Mouse (Mus musculus): ENCODE measurements at regions not wholly inside any gene's neighbourhood (a gene's known extent, or its start where the extent isn't known, plus 50 kb on each side); places are given as distances from the start of the nearest gene placed in this dataset.
A peak's percentile ranks its signal among the peaks of the same experiment; 100 is the strongest.

GRCm38 (mm10) chr1:190269181-190269580, 98.7 kb upstream of the Prox1 start:
- Histone ChIP-seq H3K4me3 (ENCODE audit: low read depth, low read length) (no peak overlapping the region), H3K9me3 (ENCODE audit: low read length) (no peaks in the 10 kb centered on the region), H3K4me2 (ENCODE audit: low read depth) (no peak overlapping the region), H3K27me3 (ENCODE audit: insufficient read depth, low read length) (peaks cover 12% of the 10 kb centered on the region; the same call in 1 of the 2 replicates), H3K36me3 (ENCODE audit: insufficient read depth) (no peaks in the 10 kb centered on the region), H3K27ac (ENCODE audit: low read depth, low read length) (no peak overlapping the region), H3K4me1 (ENCODE audit: insufficient read depth) (no peaks in the 10 kb centered on the region), H3K9ac (no peak overlapping the region)
- no peak for TF ChIP-seq CTCF (IDR thresholded peaks at IDR 0.05; ENCODE audit: low read depth)
- DNase-seq = no peak
- ATAC-seq = no peak
- 86% methylated on average over 7 of the region's 7 CpGs for WGBS

DNA sequence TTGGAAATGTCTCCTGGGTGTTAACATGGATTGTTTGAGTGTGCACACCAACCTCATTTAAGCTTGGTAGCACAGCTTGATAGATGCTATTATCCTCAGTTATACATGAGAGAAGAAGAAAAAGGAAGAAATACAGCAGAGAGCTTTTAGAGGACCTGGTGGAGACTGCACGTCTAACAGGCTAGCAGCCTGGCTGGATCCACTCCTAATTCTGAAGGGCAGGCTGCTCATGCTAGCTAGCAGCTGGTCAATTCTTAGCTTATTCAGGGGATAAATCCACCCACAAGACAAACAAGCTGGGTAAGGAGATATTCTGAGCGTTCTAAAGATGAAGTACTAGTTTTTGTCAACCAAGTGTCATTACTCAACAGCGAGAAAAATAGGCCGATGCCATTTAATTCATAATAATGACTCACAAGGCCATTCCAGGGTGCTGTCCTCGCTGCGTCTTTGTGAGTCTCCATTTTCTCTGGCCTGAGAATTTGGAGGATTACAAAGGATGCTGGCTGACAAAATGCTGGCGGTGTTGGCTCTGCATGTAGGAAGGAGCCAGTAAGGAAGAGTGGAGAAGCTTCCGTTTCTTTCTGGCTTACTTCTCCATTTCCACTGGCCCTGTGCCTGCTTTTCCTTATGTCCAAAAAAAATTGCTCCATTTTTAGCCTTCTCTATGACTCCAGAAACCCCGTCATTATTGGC, 94.7 kb upstream of the Prox1 start:
- H3K9ac ChIP-seq = no peak overlapping the region
- H3K4me3 ChIP-seq (ENCODE audit: low read depth, low read length) = no peak overlapping the region
- ATAC-seq (peak; percentile 20; the same call in 1 of the 2 replicates), DNase-seq (peak; percentile 21)
- 52% methylated on average over 9 of the region's 9 CpGs for WGBS
- no peak for TF ChIP-seq CTCF (IDR thresholded peaks at IDR 0.05; ENCODE audit: low read depth)
- no peak overlapping the region for H3K27ac ChIP-seq (ENCODE audit: low read depth, low read length)
- H3K4me1 ChIP-seq (ENCODE audit: insufficient read depth) = no peaks in the 10 kb centered on the region
- H3K27me3 ChIP-seq (ENCODE audit: insufficient read depth, low read length) = peaks cover 4% of the 10 kb centered on the region; the same call in 1 of the 2 replicates
- H3K9me3 ChIP-seq (ENCODE audit: low read length) = no peaks in the 10 kb centered on the region
- no peak overlapping the region for H3K4me2 ChIP-seq (ENCODE audit: low read depth)
- H3K36me3 ChIP-seq (ENCODE audit: insufficient read depth) = no peaks in the 10 kb centered on the region

DNA sequence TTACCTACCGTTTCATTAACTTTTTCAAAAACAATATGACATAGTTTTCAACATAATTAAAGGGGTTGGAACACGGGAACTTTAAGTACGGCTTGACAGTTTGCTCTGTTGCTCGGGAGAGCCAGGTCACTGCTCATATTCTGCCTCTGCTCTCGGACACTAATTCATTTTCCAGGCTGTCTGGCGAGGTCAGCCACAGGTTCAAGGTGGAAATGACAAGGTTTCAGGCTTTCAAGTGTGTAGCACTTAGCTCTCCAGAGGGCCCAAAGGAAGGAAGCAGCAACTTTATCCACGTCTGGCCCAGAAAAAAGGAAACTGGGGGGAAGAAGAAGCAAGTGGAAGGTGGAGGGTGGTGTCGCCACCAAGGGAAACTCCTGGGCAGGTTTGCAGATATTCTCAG, 94.0 kb upstream of the Prox1 start:
- Histone ChIP-seq H3K9ac (no peak overlapping the region), H3K27me3 (ENCODE audit: insufficient read depth, low read length) (peaks cover 4% of the 10 kb centered on the region; the same call in 1 of the 2 replicates), H3K4me3 (ENCODE audit: low read depth, low read length) (no peak overlapping the region), H3K4me2 (ENCODE audit: low read depth) (no peak overlapping the region), H3K9me3 (ENCODE audit: low read length) (no peaks in the 10 kb centered on the region), H3K27ac (ENCODE audit: low read depth, low read length) (no peak overlapping the region), H3K36me3 (ENCODE audit: insufficient read depth) (no peaks in the 10 kb centered on the region), H3K4me1 (ENCODE audit: insufficient read depth) (no peaks in the 10 kb centered on the region)
- 71% methylated on average over 8 of the region's 8 CpGs for WGBS
- TF ChIP-seq CTCF (IDR thresholded peaks at IDR 0.05; ENCODE audit: low read depth) = no peak
- DNase-seq (no peak), ATAC-seq (no peak)

GRCm38 (mm10) chr1:190263620-190264019, 93.1 kb upstream of the Prox1 start:
- H3K36me3 ChIP-seq (ENCODE audit: insufficient read depth) = no peaks in the 10 kb centered on the region
- no peak for ATAC-seq

GRCm38 (mm10) chr1:190259576-190259975, 89.1 kb upstream of the Prox1 start:
- no peak for TF ChIP-seq CTCF (IDR thresholded peaks at IDR 0.05; ENCODE audit: low read depth)
- Histone ChIP-seq H3K4me2 (ENCODE audit: low read depth) (no peak overlapping the region), H3K4me3 (ENCODE audit: low read depth, low read length) (no peak overlapping the region), H3K36me3 (ENCODE audit: insufficient read depth) (no peaks in the 10 kb centered on the region), H3K9me3 (ENCODE audit: low read length) (no peaks in the 10 kb centered on the region), H3K27me3 (ENCODE audit: insufficient read depth, low read length) (no peaks in the 10 kb centered on the region; the same call in none of the 2 replicates), H3K9ac (no peak overlapping the region), H3K4me1 (ENCODE audit: insufficient read depth) (no peaks in the 10 kb centered on the region), H3K27ac (ENCODE audit: low read depth, low read length) (no peak overlapping the region)
- WGBS = 71% methylated on average over 13 of the region's 13 CpGs
- peak; percentile 19 for DNase-seq
- peak; percentile 25; the same call in 1 of the 2 replicates for ATAC-seq

More at GRCm38 (mm10) chr1:190263620-190264019, 93.1 kb upstream of the Prox1 start:
- TF ChIP-seq CTCF (IDR thresholded peaks at IDR 0.05; ENCODE audit: low read depth) = no peak
- no peak overlapping the region for H3K4me2 ChIP-seq (ENCODE audit: low read depth)
- H3K27ac ChIP-seq (ENCODE audit: low read depth, low read length) = no peak overlapping the region
- whole genome bisulfite sequencing = 52% methylated on average over 7 of the region's 7 CpGs
- no peaks in the 10 kb centered on the region; the same call in 1 of the 2 replicates for H3K27me3 ChIP-seq (ENCODE audit: insufficient read depth, low read length)
- H3K4me3 ChIP-seq (ENCODE audit: low read depth, low read length) = no peak overlapping the region
- H3K9ac ChIP-seq = no peak overlapping the region
- DNase-seq = no peak
- no peaks in the 10 kb centered on the region for H3K9me3 ChIP-seq (ENCODE audit: low read length)
- no peaks in the 10 kb centered on the region for H3K4me1 ChIP-seq (ENCODE audit: insufficient read depth)

GRCm38 (mm10) chr1:190250574-190251246, 80.2 kb upstream of the Prox1 start:
- Histone ChIP-seq H3K9ac (no peak overlapping the region), H3K9me3 (ENCODE audit: low read length) (no peaks in the 10 kb centered on the region), H3K27me3 (ENCODE audit: insufficient read depth, low read length) (no peaks in the 10 kb centered on the region), H3K36me3 (ENCODE audit: insufficient read depth) (no peaks in the 10 kb centered on the region), H3K27ac (ENCODE audit: low read depth, low read length) (no peak overlapping the region), H3K4me2 (ENCODE audit: low read depth) (no peak overlapping the region), H3K4me1 (ENCODE audit: insufficient read depth) (no peaks in the 10 kb centered on the region), H3K4me3 (ENCODE audit: low read depth, low read length) (no peak overlapping the region)
- ATAC-seq (peak; percentile 47), DNase-seq (peak; percentile 52)
- TF ChIP-seq CTCF (IDR thresholded peaks at IDR 0.05; ENCODE audit: low read depth) = no peak
- 64% methylated on average over 13 of the region's 13 CpGs for WGBS

DNA sequence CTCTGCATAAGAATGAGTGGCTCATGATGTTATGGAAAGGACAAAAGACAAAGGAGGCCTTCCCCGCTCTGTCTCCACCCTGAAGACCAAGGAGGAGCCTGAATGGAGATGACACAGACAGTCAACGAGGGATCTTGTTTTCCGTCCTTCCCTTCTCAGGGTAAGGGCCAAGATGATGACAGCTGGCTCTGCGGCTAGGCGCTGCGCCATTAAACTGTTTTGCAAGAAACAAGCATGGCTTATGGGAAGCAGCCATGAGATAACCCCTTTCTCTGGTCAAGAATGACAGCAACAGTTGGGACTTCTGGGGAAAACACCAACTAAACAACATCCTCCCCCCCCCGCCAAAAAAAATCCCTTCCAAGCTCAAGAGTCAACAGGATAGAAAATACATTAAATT, 72.0 kb upstream of the Prox1 start:
- Histone ChIP-seq H3K27me3 (ENCODE audit: insufficient read depth, low read length) (peaks cover 12% of the 10 kb centered on the region), H3K36me3 (ENCODE audit: insufficient read depth) (no peaks in the 10 kb centered on the region), H3K9me3 (ENCODE audit: low read length) (no peaks in the 10 kb centered on the region), H3K27ac (ENCODE audit: low read depth, low read length) (no peak overlapping the region), H3K4me3 (ENCODE audit: low read depth, low read length) (no peak overlapping the region), H3K4me2 (ENCODE audit: low read depth) (no peak overlapping the region), H3K4me1 (ENCODE audit: insufficient read depth) (no peaks in the 10 kb centered on the region), H3K9ac (no peak overlapping the region)
- no peak for TF ChIP-seq CTCF (IDR thresholded peaks at IDR 0.05; ENCODE audit: low read depth)
- ATAC-seq (no peak), DNase-seq (no peak)
- 86% methylated on average over 7 of the region's 7 CpGs for WGBS

Measured in forebrain, postnatal 0 days (tissue).